Mouse (Mus musculus) hindlimb bud, embryonic 11.5 days (tissue): ENCODE data around the gene Tmem175.

ENCODE experiments used
- DNase-seq: peaks from one replicate; pipeline ENCODE4 v3.0.0-alpha.2; 2012; ENCODE audit warnings: low read depth, low spot score; ENCODE audit errors: extremely low spot score

Gene Tmem175

GRCm38 (mm10) chr5:108653341-108653740 lies 23.8 kb downstream of the Tmem175 start:
- no peak for DNase-seq

- no peak for DNase-seq
These were observed 24.9 kb downstream of the Tmem175 start for GRCm38 (mm10) chr5:108654444-108654990.

DNA sequence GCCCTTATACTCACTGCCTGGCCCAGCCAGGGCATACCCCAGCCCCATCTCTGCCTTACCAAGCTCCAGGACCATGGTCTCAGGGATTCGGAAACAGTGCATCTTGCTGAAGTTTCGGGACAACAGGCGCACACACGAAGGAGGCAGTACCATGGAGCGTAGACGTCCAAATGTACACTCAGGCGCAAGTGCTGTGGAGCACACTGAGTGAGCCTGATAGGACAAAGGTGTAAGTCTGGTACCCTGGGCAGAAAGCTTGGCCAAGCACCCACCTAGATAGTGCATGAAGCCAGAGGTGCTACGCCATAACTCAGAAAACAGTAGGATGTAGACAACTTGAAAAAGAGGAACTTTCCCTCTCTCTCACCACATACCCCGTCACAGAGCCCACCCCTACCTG lies 25.8 kb downstream of the Tmem175 start:
- no peak for DNase-seq

DNA sequence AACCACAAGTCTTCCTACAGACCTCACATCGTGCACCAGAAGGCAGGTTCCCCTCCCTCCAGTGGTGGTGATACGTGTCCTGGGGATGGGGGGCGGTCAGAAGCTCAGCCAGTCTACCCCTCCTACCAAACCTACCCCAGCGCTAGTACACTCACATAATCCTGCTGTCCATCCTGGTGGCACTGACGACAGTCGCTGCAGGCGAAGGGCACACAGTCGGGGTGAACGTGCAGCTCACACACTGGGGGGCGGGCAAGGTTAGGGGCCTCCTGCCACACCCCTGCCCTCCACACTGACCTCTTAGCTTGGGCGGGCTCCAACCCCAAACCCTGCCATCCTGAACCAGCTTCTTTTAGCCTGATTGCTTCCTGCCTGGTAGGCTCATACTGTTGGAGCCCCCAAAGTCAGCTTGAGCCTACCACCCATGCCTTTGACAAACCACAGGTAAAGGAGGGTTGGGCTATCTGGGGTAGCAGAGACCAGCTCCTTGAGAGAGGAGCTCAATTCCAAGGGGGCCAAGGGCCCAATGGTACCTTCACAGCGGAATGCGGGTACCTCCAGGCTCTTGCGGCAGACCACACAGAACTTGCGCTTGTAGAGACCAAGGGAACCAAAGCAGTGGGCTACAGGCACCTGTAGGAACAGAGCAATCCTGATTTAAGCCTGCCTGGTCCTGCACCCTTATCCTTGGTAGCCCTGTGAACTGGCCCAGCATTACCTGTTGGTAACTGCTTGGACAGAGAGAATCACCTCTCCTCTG lies 26.5 kb downstream of the Tmem175 start:
- no peak for DNase-seq

DNA sequence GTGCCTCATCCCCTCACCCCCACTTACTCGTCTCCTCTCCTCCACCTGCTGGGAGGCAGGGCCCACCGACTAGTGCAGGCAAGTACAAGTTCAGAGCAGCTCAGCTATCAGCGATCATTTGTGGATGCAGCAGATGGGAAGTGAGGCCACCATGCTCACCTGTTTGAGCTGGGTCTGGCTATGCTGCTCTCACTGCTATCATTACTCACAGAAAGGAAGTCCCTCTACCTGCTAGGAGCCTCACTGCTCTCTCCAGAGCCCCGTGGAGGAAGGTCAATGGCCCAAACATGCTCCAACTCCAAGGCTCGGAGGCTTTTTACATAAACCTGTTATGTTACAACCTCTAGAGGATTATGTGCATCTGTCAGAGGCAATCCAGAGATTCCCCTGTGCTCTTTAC lies 27.8 kb downstream of the Tmem175 start:
- DNase-seq: no peak

DNA sequence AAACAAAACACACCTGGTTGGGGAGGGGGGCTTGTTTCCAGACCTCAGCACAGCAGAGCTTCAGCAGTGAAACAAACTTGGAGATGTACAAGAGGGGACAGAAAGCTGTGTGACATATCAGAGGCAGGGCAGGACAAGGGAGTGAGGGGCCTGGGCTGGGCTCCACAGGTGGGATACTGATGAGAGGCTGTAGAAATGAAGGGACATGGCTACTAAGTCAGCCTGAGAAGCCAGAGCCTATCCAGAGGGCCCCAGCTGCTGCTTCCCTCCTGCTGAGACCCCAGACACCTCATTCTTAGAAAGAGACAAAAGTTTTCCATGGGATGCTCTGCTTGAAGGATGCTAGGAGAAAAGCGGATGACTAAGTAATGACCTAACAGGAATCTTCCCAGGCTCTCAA lies 29.0 kb downstream of the Tmem175 start:
- DNase-seq: no peak

- no peak for DNase-seq
These were observed 30.4 kb downstream of the Tmem175 start, which contains the start of gene Idua for GRCm38 (mm10) chr5:108659698-108660631. Gene Idua (plus strand): TSS chr5:108660331.

GRCm38 (mm10) chr5:108660632-108661268 lies 31.2 kb downstream of the Tmem175 start:
- DNase-seq: no peak

DNA sequence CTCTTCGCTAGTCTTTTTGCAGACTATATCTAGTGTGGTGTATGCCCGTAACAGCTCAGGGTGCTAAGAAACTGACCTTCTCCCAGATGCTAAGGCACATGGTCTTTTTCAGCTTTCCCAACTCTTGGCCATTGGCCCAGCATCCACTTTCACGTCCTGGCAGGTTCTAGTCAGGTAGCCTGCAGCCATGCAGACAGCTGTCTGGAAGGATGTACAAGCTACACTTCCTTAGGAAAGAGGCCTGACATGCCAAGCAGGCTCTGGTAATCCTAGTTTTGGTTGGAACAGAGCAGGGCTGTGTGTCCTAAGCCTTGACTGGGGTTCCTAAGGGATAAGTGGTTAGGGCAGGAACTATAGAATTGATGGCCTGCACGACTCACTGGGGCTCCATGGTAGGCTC lies 33.2 kb downstream of the Tmem175 start:
- no peak for DNase-seq

- no peak for DNase-seq
These were observed 35.5 kb downstream of the Tmem175 start for GRCm38 (mm10) chr5:108665066-108665465.

- DNase-seq: no peak
These were observed 37.8 kb downstream of the Tmem175 start for GRCm38 (mm10) chr5:108667370-108667769.

DNA sequence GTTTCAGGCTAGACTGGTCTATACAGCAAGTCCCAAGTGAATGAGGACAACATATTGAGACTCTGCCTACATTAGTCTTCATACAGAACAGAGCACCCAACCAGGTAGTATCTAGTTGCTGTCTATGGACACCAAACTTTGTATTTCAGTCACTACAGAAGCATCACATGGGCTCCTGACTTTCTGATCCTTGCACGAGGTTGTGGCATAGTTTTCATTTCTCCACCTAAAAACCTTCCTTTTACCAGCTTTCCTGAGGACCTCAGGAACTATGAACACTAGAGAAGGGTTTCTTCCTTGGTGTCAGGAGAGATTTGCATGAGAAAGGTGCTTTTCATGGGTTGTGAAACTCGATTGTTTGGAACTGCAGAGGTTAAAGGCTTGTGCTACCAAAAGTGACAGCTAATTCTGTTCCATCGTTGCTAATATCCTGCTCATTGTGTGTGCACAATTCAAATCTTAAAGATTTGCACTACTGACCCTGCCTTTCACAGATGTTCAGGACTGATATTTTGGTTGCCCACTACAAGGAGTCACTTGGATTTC lies 38.9 kb downstream of the Tmem175 start:
- no peak for DNase-seq

DNA sequence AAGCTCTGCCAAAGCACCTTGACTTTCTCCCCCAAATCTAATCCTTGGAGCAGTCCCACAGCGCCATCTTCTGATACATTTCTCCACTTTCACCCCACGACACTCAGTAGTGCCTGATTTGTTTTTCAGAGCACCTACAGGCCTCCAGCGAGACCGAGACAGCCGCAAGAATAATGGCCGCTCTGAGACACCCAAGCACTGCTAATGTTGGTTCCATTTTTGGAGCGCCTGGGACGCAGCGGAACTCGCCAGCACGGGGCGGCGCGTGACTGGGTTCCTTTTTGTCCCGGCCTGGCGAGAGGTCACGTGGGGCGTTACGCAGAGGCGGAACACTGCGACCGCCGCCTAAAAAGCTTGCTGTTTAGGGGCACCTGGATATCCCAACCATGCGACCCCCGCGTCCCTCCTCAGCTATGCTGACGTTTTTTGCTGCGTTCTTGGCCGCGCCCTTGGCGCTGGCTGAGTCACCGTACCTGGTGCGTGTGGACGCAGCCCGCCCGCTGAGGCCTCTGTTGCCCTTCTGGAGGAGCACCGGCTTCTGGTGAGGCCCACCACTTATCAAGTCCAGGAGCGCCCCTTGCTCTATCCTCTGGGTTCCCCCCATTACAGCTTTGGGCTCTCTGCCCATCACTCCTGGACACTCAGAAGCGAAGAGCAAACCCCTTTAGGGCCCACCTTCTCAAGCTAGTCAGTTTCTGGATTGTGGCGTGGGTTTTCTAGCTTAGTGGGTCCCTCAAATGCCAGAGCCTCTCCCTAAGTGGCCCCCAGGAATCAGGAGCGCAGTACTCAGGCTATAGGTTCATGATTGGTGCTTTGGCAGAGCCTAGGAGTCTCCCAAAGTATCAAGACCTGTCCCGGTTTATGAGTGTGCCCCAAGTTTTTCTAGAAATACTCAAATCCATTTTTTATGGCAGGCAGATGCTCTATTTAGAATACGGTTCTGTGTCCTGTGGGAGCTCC lies 39.7 kb downstream of the Tmem175 start, which contains the start of gene Dgkq:
Gene Dgkq, minus strand, starts transcription at position 696 of the 960 bp plus-strand sequence.
- DNase-seq: peak; percentile 76

GRCm38 (mm10) chr5:108669986-108670385 lies 40.4 kb downstream of the Tmem175 start:
- no peak for DNase-seq

DNA sequence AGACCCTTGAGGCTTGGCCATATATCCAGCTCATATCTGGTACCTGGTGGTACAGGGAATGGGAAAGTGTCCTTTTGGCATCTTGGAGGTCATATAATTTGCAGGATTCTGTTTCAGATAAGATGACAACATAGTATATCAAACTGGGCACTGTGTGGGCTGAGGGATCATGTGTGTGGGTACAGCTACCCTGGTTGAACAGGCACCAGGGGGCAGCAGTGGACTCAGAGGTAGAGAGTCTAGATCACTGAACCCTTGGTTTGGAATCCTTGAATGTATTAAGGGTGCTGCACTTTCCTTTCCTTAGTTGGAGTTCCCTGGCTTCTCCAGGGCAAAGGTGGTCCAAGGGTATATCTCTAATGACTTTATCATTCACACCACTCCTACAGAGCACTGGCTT lies 41.2 kb downstream of the Tmem175 start:
- no peak for DNase-seq

DNA sequence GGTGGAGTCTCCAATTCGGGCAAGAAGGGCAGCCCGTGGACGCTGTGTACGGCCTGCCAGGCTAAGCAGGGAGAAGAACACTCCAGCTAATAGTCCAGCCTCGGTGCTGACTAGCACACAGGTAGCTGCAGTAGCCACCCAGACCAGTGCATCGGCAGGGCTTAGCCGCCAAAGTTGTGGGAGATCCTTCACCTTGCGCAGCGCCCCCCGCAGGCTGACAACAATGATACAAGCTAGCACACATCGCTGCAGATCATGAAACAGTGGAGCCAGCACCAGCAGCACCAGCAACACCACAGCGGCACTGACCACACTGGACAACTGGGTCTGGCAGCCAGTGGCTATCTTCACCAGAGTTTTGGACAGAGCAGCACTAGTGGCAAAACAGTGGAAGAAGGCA lies 42.2 kb downstream of the Tmem175 start:
- DNase-seq: no peak

- DNase-seq: no peak
These were observed 45.1 kb downstream of the Tmem175 start for GRCm38 (mm10) chr5:108674624-108675023.

DNA sequence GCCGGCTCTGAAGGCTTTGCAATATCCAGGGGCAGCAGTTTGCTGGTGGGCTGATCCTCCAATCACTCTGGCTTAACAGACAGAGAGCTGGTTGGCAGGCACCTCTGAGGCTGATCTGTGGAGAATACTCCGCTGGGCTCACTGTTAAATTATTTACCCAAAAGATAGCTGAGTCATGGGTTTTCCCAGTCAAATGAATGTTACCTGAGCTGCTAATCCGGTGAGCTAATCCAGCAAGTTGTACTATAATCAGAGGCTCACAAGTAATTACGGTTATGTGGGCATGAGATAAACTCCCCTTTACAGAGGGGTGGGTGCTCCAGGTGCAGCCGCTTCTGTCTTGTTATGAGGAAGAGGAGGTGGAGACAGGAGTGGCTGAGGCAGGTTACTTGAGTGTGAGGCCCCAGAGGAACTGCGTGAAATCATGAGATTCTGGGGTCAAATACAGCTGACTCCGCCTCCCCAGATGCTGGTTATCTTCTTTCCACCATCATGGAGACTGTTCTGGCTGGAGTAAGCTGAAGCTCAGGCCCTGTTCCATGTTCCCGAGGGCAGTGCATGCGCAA lies 45.8 kb downstream of the Tmem175 start, which contains the start of gene Slc26a1:
Gene Slc26a1, minus strand, starts transcription at position 319 of the 566 bp plus-strand sequence.
- DNase-seq: no peak
